Mouse (Mus musculus) cerebellum, postnatal 10 days (tissue): ENCODE results near the gene Epha6.

Experiments
- DNase-seq, 2 experiments: peaks; one replicate each; pipeline ENCODE4 v3.0.0; 2021; ENCODE audit warnings: mixed read lengths in 2 of 2

Gene Epha6

GRCm38 (mm10) chr16:60605061-60605831 lies at the start of gene Epha6:
Gene Epha6 (minus strand): TSS chr16:60605531.
- peak; percentile 65 to 67 for DNase-seq

DNA sequence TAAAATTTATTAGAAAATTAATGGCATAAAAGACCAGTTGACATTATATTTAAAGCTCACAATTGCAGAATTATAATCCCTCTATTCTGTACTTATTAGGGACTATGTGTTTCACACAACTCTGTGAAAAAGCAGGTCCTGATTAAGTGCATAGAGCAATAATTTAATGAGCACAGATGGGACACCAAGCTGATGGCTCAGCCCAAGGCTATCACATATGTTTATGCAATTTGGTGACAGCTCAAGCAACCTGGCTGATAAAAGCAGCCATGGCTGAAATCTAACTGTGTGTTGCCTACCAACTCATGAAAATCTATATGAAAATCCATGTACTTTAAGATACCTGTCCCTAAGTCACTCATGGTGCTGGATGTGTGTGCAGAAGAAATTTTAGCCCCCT lies 46.4 kb upstream of the Epha6 start:
- DNase-seq: peak; percentile 12 to 21

DNA sequence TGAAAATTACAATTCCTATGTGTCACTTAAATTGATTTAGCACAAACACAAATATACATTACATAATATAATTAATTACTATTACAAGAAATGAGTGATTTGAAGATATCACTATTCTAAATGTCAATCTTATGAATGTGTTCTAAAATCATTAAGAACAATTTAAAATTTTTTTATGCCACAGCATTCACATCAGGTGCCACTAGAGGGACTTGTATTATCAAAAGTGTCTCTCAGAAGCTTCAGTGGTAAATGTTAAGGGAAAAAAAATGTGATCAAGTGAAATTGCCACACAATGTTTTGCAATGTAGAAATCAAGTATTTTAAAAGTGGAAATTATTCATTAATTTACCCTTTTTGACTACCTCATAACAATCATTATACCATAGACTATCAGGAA lies 22.8 kb upstream of the Epha6 start:
- DNase-seq: no peak

DNA sequence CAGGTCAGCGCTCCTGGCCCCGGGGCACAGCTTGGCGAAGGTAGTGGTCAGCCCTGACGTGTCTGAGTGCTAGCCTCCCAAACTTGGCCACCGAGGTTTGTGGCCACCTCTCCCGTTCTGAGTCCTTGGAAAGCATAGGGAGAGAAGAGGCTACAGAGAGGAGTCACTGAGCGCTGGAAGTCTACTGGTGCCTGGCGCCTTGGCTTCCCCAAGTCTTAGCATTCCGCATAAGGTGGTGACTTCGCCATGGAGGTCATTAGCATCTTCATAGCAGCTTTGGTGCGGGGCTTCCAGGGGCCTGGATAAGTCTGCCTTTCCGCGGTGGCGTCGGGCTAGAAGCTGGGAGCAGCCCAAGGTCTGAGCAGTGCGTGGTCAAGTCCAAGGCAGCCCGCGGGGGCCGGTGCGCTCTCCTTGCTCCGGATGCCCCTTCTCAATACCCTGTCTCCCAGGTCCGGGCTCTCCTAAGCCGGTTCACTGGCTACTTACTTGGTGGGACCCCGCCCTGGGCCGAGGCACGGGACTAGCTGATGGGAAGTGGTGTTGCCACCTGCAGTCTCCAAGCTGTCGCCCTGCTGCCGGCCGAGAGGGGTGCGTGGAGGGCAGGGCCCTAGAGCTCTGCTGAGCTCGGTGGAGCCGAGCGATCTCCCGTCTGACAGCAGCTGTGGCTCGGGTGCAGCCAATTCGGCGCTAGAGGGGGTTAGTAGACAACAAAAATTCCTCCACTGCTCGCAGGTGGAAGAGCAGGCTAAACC lies 677 bp upstream of the Epha6 start:
- peak; percentile 87 to 88 for DNase-seq

DNA sequence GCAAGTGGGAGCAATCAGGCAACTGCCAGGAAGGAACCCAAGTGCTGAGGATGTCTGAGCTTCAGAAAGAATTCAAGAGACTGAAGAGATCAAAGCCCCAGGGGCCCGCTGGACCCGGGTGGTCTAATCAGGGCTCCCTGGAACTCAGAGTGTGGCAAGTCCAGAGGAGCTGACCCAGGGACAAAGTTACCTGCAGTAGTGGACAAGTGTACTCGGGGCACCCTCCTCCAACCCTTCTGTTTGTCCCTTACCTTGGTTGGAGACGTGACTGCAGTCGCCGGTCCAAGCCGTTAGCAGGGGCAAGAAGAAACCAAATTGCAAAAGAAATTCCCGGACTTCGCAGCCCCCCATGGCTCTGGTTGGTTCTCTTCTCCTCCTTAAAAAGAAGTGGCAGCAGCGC lies 718 bp downstream of the Epha6 start:
- peak in 1 of 2 experiments; percentile 25 for DNase-seq

DNA sequence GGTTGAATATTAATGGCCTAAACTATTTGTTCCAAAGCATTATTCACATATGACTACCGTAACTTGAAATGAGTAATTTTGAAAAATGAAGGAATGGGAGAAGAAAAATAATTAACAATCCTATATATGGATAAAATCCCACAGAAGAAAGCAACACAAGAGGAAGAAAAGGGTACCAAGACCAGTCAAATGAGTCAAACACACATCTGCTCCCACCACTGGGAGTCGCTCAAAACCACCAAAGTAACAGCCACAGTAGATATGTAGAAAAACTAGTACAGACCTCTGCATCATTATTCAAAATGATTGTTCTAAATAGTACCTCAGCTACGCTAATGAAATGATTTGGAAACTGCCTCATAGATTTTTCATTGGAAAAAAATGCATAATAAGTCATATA lies 20.0 kb downstream of the Epha6 start:
- peak in 1 of 2 experiments; percentile 6 for DNase-seq

DNA sequence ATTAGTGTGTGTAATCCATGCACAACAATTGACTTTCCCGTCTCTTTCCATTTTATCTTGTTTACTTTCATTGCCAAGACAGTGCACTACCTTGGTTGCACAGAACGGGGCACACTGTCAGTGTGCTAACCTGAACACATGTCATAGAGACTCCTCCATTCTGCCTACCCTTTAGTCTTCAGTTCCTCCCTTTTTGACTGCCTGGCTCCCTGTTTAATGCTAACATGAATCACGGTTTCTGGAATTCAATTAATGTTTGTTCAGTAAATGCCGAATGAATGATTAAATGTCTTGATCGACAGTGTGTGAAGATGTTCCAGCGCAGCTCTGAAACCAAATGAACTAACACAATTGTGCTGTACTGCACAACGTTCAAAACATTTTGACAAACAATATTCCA lies 20.6 kb downstream of the Epha6 start:
- DNase-seq: no peak

GRCm38 (mm10) chr16:60570546-60570945 lies 34.8 kb downstream of the Epha6 start:
- no peak for DNase-seq

DNA sequence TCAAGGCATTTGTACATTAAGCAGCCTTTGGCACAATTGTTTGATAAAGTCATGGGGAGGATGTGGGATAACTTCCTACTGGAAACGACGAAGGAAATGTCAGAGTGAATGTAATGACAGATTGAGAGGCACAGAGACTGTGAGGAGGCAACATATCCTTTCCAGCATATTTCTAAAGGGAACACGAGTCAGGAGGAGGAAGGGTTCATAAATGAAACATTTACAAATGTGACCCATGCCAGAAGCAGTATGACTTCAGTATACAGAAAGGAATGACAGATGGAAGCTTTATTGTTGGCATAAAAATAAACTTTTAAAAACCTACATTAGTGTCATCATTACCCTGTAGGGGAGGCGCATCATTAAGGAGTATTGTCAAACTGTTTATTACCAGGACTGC lies 60.9 kb downstream of the Epha6 start:
- DNase-seq: no peak

GRCm38 (mm10) chr16:60538233-60538632 lies 67.1 kb downstream of the Epha6 start:
- DNase-seq: peak; percentile 73 to 77

GRCm38 (mm10) chr16:60509707-60510106 lies 95.6 kb downstream of the Epha6 start:
- DNase-seq: no peak

DNA sequence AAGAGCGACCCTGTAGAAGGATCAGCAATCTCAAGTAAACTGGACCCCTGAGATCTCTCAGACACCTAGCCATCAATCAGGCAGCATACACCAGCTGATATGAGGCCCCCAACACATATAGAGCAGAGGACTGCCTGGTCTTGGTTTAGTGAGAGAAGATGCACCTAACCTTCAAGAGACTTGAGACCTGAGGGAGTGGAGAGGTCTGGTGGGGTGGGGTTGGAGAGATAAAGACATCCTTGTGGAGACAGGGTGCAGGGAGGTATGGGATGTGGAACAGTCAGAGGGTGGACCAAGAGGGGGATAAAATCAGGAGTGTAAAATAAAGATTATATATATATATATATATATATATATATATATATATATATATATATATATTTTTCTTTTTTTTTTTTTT lies 105.8 kb downstream of the Epha6 start:
- DNase-seq: no peak

DNA sequence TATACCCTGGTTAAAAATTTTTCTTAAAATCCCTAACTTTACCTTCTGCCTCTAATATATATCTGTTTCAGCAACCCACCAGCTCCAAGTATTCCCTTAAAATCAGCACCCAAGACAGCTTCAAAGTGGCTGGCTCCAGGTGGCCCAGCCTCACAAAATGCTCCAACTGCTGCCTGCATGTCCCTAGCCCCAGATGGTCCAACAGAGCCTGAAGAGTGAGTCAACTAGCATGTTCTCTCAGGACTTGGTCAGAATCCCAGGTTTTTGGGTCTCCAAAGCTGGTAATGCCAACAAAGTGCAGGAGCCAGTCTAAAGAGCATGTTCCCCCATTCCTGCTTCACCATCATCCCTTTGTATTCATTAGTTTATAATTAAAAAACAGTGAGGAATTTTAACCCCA lies 129.6 kb downstream of the Epha6 start:
- peak; percentile 22 to 23 for DNase-seq

- DNase-seq: no peak
Observed at GRCm38 (mm10) chr16:60468200-60468785, 137.0 kb downstream of the Epha6 start.

DNA sequence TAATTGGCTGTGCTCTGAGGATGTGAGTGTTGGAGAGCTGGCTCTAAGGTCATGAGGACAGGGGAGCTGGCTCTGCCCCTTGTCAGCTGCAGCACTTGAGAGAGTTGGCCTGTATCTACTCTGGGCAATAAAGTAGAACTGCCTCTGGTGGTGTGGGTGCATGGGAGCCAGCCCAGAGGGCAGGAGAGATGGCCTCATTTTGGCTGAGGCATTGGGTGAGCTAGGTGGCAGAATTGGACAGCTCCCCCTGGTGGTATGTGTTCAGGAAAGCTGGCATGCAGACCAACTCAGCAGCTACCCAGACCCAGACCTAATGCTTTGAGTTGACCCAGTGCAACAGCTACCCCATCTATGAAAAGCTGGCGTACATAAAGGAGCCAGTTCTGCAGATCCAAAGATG lies 170.0 kb downstream of the Epha6 start:
- peak; percentile 45 to 46 for DNase-seq

DNA sequence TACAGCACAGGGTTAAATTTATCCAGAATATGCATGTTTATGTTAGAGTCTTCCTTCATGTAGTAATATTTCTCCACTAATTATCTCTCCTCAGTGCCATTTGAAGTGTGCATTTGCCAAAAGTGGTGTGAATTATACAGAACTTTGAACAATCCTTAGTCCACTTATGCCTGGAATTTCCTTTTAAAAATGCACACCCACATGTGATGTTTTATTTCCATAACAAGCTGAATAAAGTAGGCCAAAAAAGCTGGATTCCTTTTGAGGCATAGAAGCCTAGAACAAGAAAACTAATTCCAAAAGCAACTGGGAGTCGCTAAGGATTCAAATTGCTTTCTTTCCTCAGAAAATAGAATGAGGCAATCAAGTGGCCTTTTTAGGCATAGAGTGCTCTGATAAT lies 171.1 kb downstream of the Epha6 start:
- DNase-seq: no peak

GRCm38 (mm10) chr16:60395306-60395705 lies 210.0 kb downstream of the Epha6 start:
- peak; percentile 4 for DNase-seq

- no peak for DNase-seq
Observed at GRCm38 (mm10) chr16:60392961-60393360, 212.4 kb downstream of the Epha6 start.

DNA sequence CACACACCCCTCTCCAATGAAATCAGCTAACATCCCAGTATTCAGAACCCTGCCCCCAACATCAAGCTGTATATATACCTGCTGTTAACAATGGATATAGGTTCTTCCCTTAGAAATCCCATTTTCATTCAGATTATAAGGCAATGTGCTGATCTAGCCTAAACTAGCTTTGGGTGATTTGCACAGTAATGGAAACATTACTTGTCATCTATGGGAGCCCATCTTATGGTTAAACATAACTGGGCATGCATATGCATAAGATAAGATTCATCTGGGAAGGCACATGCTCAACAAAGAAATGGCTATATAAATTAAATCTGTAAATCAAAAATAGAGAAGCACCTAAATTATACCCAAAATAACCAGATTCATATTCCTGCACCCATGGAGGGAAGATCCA lies 230.2 kb downstream of the Epha6 start:
- no peak for DNase-seq

GRCm38 (mm10) chr16:60283963-60284362 lies 321.4 kb downstream of the Epha6 start:
- DNase-seq: no peak

DNA sequence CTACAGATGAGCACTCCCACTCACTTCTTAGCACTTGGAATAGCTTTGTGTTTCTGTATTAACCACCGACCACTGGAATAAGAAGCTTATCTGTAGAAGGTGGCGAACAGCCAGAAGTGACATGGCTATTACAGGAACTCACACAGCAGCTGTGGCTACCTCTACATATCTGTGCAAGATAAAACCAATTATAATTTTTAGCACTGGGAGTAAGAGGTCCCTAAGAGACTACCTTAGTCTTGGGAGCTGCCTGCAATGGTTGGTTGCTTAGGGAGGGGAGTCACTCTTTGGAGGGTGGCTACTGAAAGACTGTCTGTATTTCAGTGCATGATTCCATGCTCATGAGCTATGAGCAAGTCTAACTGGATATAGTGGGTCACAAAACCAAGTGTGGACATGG lies 331.2 kb downstream of the Epha6 start:
- no peak for DNase-seq

GRCm38 (mm10) chr16:60266367-60267351 lies 338.7 kb downstream of the Epha6 start:
- peak; percentile 9 to 10 for DNase-seq
